Mouse (Mus musculus) neutrophil, adult 83 days (primary cell): ENCODE measurements around the gene Gm20850. TPM values are rescaled to one million over a fixed set of nuclear protein-coding genes. Genes with fewer than 3 reads are reported as not detected.

Source experiments
- total RNA-seq, 2 experiments: library from RNA; stranded (reverse); gene quantifications; one replicate each; pipeline ENCODE4 v1.2.4; 2023

The Gm20850 gene
- not detected for total RNA-seq

GRCm38 (mm10) chrY:75715022-75715421 is at the start of gene Gm20850:
Gm20850 (plus strand) TSS chrY:75715322.

